Mouse (Mus musculus) natural killer cell, adult 2 months (primary cell): Measurements from ENCODE around the gene Oard1.

ENCODE experiments used
- DNase-seq, 2 experiments: peaks; one replicate each; pipeline ENCODE4 v3.0.0; 2022; ENCODE audit warnings: low spot score in 2 of 2

Oard1 gene

DNA sequence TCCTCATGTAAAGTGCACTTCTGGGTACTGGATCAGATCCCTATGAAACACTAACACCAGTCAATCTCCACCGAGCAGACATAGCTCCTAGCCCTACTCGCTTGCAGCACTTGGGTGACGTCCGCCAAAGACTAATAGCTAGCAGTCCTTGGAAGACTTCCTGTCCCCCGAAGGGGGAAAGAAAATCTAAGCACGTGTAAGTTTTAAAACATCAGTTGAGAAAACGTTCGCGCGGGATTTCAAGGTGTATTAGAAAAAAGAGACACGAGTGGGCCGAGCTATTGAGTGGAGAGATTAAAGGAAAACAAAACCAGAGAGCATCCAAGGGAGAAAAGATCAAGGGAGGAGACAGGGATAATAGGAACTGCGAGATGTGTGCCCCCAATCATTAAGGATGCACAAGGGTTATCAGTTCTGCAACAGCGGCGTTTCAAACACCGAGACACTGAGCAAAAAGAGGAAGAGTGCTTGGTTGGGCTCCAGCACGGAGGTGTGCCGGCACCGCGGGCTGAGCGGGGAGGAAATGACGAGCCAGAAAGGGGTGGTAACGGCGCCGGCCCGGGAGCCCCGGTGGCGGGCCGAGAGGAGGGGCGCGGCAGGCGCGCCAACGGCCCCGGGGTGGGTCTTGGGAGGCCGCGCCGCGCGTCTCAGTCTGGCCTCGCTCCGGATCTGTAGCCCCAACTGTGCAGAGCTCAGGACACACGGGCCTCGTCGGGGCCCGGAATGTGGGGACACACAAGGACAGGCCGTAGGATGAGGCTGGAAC, 1.1 kb upstream of the Oard1 start:
- DNase-seq, result peak; percentile 65 to 84

DNA sequence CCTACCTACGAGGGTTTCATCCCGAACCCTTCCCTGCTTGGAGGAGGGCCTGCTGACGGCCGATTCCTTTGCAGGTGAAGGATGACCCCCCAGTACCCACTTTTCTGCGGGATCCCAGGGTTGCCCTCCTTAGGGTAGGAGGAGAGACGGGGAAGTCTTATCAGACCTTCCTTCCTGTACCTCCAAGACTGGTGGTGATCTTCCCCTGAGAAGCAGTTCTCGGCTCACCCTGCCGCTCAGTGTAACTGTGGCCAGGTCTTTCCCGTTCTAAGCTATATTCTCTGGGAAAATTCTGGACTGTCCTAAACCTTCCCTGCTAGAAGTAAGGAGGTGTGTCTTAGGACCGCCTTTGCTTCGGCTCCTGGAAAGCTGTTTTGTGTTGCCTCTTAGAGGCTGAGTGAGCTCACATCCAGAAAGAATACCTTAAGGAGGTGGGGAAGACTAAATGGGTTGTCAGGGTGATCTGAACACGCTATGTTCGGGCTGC, 528 bp downstream of the Oard1 start:
- DNase-seq, result no peak

DNA sequence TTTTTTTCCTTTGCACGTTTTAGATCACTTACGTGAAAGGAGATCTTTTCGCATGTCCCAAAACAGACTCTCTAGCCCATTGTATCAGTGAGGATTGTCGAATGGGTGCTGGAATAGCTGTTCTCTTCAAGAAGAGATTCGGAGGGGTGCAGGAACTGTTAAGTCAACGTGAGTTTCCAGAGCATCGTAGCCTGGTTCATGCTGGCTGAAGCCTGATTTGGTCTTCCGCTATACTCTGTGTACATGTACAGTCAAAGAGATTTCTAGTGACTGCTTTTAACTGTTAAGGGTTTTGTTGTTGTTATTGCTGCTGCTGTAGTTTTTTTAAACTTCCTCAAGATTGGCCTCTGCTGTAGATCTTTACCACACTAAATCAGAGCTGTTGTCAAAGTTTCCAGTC, 1.4 kb downstream of the Oard1 start:
- DNase-seq, result no peak

DNA sequence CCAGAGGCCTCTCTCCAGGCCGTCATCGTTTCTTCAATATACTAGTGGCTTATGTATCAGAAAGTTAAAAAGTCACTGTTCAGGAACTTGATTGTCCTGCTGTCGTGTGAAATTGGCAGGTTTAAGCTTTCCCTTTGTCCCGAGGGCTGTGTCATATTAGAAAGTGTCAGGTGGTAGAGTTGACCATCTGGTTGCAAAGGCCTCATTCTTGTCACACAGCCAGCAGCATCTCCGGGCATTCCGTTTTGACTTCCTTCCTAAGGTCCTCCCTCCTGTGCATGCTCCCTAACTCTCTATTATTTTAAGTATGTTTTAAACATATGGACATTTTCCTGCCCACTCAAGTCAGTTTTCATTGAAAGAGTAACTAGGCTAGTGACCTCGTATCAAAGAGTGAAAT, 6.2 kb downstream of the Oard1 start:
- DNase-seq, result no peak

DNA sequence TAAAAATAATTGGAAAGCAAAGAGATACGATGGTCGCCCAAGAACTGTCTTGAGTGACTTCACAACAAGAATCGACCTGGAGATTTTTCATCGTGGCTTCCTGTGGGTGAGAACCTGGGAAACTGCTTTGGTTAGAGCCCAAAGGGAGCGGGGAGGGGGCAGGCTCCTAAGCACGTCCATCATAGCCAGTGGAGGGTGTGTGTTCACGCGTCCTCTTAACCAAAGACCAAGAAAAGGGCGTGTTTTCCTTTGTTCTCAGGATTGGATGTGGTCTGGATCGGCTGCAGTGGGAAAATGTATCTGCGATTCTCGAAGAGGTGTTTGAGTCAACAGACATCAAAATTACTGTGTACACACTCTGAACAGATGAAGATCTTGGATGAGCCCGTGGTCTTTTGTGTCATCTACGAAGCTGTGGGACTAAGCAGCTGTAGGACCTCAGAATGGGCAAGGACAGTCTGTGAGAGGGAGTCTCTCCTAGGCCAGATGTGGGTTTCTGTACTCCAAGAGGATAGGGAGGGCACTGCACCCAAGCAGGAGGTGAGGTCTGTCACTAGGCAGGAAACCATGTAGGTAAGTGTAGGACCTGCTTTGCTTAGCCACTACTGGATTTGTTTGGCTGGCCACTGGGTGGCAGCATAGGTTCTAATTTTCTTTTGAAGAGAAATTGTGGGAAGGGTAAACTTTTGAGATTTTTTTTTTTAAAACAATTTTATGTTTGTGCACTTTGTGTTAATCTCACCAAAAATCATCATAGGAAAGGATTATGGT, 6.8 kb downstream of the Oard1 start:
- peak; percentile 56 to 69 for DNase-seq

DNA sequence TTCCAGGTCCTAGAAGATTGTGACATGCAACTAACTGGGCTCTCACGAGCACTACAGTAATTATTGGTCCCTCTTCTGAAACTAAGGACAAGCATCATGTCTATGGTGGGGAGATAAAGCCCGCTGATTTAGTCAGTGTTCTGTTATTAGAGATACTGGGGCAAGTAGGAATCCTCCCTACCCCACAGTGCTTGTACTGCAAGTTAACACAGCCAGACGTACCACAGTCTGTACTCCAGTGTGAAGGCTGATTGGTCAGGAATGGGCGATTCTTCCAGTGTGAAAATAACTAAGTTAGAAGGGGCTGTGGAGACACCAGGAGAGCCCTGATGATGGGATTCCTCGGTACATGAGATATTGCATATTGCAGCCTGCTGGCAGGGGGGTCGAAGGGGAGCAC, 7.7 kb downstream of the Oard1 start:
- no peak for DNase-seq

DNA sequence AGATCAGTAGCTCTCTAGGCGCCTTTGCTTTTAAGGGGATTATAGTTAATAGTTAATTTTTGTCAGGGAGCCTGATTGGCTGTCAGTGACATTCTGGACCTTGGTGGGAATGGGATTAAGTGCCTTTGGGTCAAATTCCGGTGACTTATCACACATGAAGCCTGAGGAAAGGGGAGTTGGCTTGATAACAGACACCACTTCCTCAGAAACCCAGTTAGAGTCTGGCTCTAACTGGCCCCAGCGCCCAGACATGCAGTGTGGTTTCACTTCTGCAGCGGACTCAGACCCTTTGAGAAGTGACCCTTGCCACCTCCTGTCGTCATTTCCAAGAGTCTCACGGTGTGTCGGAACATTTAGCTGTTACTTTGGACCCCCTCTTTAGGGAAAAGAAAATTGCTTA, 8.4 kb downstream of the Oard1 start:
- DNase-seq, result peak; percentile 15 to 33

DNA sequence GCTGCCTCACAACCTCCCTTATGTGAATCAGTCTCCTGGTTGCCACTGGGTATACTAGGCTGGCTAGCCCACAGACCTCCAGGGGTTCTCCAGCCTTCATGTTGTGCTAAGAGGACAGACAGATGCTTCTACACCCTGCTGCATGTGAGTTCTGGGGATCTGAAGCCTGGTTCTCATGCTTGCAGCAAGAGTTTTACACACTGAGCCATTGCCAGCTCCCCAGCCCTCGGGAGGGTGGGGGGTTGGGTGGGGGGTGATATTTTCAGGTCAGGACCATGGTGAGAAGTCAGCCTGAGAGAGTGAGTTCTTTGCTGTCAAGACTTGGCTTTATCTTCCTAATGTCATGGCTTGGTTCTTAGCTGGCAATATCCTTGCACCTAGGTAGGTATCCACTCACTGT, 9.0 kb downstream of the Oard1 start:
- DNase-seq, result peak in 1 of 2 experiments; percentile 16

DNA sequence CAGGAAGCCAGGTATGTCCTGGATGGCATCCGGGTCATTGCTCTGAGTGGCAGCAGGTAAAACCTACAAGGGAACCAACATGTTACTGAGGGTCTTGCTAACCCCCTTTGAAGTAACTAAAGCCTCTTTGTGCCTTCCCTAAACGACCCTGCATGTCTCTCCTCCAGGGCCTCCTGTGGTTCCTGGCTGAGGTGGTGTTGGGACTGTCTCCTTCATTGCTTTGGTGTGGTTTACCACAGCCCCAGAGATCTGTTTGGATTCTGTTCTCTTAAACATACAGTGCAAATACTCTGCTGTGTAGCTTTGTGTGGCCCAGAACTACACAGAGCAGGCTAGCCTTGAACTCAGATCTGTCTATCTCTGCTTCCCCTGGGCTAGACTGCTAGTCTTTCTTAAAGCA, 9.8 kb downstream of the Oard1 start:
- no peak for DNase-seq

DNA sequence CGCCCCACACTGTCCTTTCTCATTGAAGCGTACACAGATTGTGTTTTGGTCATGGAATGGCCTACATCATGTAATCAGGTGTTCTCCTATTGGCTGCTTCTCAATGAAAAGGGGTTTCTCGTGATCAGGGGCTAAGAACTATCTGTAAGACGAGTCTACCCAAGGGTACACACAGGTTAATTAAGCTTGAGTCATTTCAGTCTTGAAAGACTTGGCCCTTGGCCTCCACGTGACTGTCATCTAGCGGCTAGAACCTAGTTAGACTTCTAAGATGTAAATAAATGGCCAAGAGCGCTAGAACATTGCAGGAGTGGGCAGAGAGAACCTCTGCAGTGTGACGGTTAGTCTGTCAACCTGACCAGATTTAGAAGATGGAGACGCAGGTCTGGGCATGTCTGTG, 14.4 kb downstream of the Oard1 start:
- no peak for DNase-seq

DNA sequence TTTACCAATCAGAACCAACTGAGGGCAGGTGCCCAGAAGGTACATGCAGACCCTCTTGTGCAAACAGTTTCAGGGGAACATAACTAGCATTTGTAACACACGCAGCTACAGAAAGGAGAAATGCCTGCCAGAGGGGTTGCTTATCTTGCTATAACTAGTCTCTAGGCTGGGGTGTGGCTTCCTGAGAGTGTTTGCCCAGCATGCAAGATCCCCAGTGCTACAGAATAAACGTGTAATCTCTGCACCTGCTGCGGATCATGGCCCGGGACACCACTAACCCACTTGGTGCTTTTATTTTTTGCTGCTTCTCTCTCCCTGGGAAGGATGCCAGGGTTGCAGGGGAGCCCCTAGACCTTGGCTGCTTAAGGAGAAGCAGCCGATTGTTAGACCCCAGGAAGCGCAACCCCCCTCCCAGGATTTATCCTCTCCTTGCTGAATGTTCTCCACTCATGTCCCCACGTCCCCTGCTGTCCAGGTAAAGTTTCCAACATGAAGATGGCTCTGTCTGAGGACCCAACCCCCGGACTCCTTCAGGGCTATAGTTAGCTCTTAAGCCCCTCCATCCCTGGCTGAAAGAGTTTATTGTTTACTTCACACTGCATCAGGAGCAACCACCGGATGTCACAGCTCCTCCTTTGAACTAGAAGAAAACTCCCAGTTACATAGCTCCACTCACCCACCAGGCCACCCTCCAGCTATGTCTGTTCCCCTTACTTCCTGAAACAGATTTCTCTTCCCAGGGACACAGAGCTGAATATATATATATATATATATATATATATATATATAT, 16.2 kb downstream of the Oard1 start:
- DNase-seq, result peak; percentile 47 to 69

DNA sequence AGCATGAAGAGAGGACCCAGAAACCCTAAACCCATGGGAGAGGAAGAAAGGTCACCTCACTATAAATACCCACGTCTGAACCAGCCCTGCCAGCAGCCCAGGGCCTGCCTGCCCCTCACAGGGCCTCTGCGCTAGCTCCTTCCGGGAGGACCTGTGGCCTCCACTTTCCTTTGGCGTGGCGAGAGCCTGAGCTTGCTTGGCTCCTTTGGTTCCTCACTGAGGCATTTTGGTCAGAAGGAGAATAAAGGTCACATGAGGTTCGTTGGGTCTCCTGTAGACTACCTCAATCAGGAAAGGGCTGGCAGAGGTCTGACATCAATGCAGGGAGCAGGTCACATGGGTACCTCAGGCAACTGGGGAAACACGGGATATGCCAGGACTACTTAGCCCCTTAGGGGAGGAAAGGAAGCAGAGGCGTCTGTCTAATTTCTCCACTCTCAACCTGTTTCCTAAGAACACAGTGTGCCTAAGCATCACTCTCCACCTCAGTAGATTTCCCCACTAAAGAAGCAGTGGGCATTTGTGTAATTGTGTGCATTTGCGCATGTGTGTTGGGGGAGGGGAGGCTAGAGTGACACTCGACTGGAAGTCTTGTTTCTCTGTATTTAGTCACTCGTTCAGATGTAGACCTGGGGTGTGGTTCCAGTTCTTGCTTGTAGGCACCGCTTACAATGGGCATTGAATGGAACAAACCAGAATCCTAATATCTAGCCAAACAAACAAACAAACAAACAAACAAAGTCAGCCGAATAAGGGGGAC, 17.4 kb downstream of the Oard1 start:
- DNase-seq, result peak; percentile 26 to 34

DNA sequence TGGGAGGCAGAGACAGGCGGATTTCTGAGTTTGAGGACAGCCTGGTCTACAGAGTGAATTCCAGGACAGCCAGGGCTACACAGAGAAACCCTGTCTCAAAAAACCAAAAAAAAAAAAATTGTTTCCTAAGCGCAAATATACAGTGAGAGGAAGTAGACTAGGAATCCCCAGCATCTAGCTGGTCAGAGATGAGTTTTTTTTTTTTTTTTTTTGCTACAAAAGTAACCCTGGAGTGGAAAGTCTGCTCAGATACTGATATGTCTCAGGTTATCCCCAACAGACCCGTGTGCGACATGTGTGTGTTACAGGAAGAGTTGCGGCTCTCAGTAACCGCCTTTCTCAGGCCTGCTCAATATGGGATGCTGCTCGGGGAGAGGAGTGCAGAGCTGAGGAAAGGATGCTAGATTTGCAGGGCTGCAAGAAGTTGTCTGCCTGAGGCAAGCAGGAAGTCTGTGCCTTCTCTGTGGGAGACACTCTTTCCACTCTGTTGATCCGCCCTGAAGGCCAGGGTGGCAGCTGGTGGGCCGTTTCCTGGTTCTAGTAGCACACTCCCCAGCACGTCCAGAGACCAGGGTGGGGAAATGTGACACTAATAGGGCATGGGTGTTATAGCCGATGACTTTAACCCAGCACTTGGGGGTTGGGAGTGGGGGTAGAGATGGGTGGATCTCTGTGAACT, 18.2 kb downstream of the Oard1 start:
- peak; percentile 55 to 56 for DNase-seq

DNA sequence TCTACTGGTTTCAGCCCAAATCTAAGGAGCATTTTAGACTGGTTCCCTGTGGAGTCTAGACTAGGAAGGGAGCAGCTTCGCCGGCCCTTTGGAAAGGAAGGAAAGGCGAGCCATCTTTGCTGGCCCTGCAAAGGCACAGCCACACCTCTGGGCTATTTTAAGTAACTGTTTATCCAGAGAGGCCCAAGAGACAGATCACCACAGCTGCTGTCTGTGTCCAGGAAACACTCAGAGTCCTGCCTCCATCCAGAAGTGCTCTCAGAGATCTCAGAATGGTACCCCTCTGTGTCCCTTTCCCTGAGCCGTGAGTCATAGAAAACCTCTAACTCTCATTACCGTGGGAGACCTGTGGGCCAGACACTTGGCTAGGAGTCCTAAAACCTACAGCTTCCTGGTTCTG, 20.6 kb downstream of the Oard1 start:
- DNase-seq, result no peak

DNA sequence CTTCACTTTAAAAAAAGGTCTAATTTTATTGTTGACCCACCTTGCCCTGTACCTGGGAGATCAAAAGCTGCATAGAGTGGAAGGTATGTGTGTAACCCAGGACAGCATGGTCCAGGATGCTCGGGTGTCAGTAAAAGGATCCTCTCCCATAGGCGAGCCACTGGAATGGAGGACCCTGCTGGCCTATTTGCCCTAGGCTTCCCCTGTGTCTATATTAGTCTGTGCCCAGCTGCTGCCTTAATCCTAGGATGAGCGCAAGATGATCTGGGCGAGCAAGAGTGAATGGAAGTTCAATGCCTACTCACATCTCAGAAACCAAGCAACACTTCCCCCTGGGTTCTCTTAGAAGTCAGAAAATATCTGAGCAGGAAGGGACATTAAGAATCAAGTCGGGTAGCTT, 21.2 kb downstream of the Oard1 start:
- DNase-seq, result no peak

DNA sequence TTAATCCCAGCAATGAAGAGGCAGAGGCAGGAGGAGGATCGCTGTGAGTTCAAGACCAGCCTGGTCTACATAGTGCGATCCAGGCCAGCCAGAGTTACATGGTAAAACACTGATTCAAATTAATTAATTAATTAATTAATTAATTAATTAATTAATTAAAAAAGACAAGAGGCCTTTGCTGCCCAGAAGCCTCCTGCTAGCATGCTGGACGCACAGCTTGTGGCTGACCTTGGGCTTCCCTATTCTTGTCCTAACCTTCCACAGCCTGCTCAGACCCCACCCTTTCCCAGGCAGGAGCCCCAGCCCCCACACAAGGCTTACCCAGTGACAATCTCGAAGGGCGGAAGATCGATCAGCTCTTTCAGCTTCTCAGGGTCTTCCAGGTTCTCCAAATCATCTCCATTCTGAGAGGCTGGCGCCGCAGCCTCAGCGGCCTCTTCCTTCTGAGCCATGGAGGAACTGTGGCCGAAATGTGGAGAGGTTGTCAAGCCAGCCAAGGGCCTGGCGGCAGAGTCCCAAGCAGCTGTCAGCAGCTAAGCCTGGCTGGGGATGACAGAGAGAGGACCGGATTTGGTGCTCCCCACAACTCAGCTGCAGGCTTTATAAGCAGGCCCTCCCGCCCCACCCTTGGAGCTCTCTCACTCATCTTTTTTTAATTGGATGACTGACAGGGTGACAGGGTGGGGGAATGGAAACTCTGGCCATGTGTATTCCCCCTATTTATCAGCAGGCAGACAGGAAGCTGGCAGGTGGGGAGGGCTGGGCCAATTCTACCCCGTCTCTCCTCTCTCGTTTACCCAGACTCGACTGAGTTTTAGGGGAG, 22.6 kb downstream of the Oard1 start, which contains the start of gene Apobec2:
Gene Apobec2, minus strand, starts transcription at position 773 of the 823 bp plus-strand sequence.
- no peak for DNase-seq

DNA sequence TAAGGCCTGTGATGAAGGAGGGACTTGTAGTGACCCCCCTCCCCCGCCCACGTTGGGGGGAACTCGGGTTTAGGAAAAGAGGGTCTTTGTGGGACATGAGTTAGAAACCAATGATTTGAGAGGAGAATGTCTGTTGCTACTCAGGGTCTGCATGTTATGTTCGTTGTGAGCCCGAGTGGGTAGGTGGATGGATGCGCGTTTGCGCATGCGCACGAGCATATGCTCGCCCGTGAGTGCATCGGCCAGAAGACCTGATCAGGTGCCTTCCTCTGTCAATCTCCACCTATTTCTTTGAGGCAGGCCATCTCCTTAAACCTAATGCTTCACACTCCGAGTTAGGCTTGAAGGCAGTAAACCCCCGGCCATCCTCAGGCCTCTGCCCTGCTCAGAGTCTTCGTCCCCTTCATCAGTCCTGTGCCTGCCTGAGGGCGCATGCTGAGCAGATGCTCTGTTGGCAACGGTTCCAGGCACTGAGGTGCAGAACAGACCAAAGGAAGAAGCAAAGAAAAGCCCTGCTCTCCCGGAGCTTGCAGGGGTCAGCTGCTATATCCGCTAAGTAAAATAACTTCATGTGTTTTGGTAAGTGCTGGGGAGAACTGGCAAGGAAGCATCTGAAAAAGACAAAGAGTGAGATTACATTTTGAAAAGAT, 23.3 kb downstream of the Oard1 start:
- DNase-seq, result no peak

DNA sequence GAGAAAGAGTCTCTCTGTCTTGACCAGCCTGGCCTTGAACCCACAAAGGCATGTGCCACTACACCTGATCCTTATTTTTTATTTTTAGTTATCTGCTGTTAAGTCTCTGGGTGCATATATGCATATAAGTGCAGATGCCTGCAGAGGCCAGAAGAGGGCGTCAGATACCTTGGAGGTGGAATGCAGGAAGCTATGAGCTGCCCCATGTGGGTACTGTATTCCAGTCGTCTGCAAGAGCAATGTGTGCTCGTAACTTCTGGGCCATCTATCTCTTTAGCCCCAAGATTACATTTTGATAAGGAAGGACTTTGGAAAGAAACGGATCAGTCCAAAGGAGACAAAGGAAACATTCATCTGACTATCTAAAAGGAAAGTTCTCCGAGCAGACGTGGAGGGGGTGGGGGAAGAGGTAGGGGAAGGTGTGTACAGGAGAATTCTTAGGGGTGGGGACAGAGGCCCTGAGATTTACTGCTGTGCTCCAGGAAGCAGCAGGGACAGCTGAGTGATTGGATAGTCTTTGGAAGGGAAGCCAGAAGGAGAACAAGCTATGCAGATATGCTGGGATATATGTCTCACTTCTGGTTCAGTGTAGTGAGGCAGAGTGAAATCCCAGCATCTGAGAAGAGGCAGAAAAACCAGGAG, 24.0 kb downstream of the Oard1 start:
- no peak for DNase-seq

DNA sequence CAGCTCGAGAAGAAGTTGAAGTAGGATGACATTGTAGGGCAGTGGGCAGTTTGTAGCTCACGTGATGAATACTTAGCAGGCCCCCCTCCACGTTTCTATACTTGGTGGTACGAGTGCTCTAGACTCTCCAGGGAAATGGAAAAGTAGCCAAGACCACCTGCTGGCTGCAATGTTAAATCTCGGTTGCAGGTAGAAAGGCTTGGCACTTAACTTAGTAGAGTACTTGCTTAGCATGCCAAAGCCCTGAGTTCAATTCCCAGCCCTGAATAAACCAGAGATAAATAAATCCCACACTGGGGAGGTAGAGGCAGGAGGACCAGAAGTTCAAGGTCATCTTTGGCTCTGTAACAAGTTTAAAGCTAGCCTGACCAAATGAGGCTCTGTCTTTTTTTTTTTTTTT, 24.7 kb downstream of the Oard1 start:
- DNase-seq, result no peak
